Mouse (Mus musculus) cerebellum, adult 2 months (tissue): ENCODE results near the gene Kalrn.

ENCODE experiments used
- CTCF ChIP-seq: fragments of 200-500 bp; IDR thresholded peaks from 2 replicates; pipeline ENCODE4 v1.5.1; 2011; ENCODE audit warnings: low read depth, mild to moderate bottlenecking, control low read depth, low read length, moderate library complexity, borderline replicate concordance; ENCODE audit not compliant: insufficient read depth
- POLR2A ChIP-seq: fragments of 200-500 bp; IDR thresholded peaks from 2 replicates; pipeline ENCODE4 v1.6.1; 2011; ENCODE audit warnings: low read length, control low read depth, borderline replicate concordance; ENCODE audit not compliant: insufficient read depth

- no peak for TF ChIP-seq CTCF
- no peak for TF ChIP-seq POLR2A
Observed at GRCm38 (mm10) chr16:34407036-34407435, 166.3 kb downstream of the Kalrn start.
